8 mouse cellular contexts compared by ENCODE assay signal in genomic region chr9:44084659-44085229, GRCm38 (mm10). TPM values are rescaled to one million over a fixed set of nuclear protein-coding genes. Genes with fewer than 3 reads are reported as not detected.
DNase-seq lines count a peak whose midpoint lies in the region; ATAC-seq and TF ChIP-seq lines count a peak whose summit lies in the region.

No protein-coding gene starts in this region.

- peaks cover 18% of the 10 kb centered on the region for H3K4me1 ChIP-seq in cortical plate, adult 2 months (ENCODE audit: control insufficient read depth, insufficient read depth, low read length)

- H3K27ac ChIP-seq in cortical plate, adult 2 months (ENCODE audit: insufficient read depth, low read length): peak overlapping the region; percentile 87

- peak overlapping the region; percentile 53 for H3K4me3 ChIP-seq in cortical plate, adult 2 months (ENCODE audit: insufficient read depth, low read length)

- no peak for TF ChIP-seq CTCF in cortical plate, adult 2 months (IDR thresholded peaks at IDR 0.05; ENCODE audit: extremely low read depth, insufficient read depth, low read length)

- peak; percentile 46 for ATAC-seq in activated CD4-positive, CD25-positive, alpha-beta regulatory T cell, adult 4 months
- peak; percentile 14 for ATAC-seq in inflammation-experienced regulatory T-cells, adult 6 months
- peak; percentile 48 for ATAC-seq in megakaryocyte-erythroid progenitor cell, adult 5-6 weeks (replicated peaks; ENCODE audit: low FRiP score, low TSS enrichment, poor library complexity, severe bottlenecking)

- DNase-seq in gastrocnemius, postnatal 10 days: peak; percentile 98
- DNase-seq in left cerebral cortex, postnatal 14 days (ENCODE audit: low spot score in 2 of 2): peak; percentile 81 to 90
- DNase-seq in right cerebral cortex, postnatal 14 days: peak; percentile 91
- peak; percentile 91 to 95 for DNase-seq in urinary bladder, postnatal 36 days (ENCODE audit: low spot score in 2 of 2)

- intact Hi-C loops in left cerebral cortex, postnatal 14 days (cut with DNase I): no loop called here

- TF ChIP-seq POLR2A in cortical plate, adult 2 months (IDR thresholded peaks at IDR 0.05; ENCODE audit: extremely low read depth, insufficient read depth, low read length): peak; percentile 77

RNA-seq across cellular contexts. Expression of gene Mfrp, which starts 16.8 kb away (rescaled TPM):
- not detected for polyA plus RNA-seq in activated CD4-positive, CD25-positive, alpha-beta regulatory T cell, adult 4 months (2017; shearing (Covaris generic))
- 0.15 and 0.35 TPM in 2 replicates for polyA plus RNA-seq in cortical plate, adult 2 months (2012; rRNA removed)
- total RNA-seq in gastrocnemius, postnatal 10 days (2021): under 1 TPM in 1 of 2 experiments, not detected in 1; 0.18 TPM
- polyA plus RNA-seq in inflammation-experienced regulatory T-cells, adult 6 months (2017; shearing (Covaris generic)): not detected
- under 1 TPM; 0.46 to 0.82 TPM for total RNA-seq in left cerebral cortex, postnatal 14 days (2021)
- 0.30 TPM in 1 of 2 replicates, not detected in the other for total RNA-seq in megakaryocyte-erythroid progenitor cell, adult 5-6 weeks (2014; fragmentation: Nextera tagmentation)
- total RNA-seq in megakaryocyte-erythroid progenitor cell, adult 5-6 weeks (2017): not detected in 2 replicates

RNA-seq across cellular contexts. Expression of gene Usp2, which starts 17.9 kb away (rescaled TPM):
- polyA plus RNA-seq in activated CD4-positive, CD25-positive, alpha-beta regulatory T cell, adult 4 months (2017; shearing (Covaris generic)): 1 to 10 TPM; 1.6 to 1.7 TPM
- polyA plus RNA-seq in cortical plate, adult 2 months (2012; rRNA removed): 50.1 and 50.9 TPM in 2 replicates
- 100 to 1,000 TPM; 102 to 133 TPM for total RNA-seq in gastrocnemius, postnatal 10 days (2021)
- 1 to 10 TPM in 2 of 3 experiments, under 1 TPM in 1; 0.53 to 5.0 (median 2.2) TPM for polyA plus RNA-seq in inflammation-experienced regulatory T-cells, adult 6 months (2017; shearing (Covaris generic))
- total RNA-seq in left cerebral cortex, postnatal 14 days (2021): 10 to 100 TPM; 71.9 to 87.1 TPM
- 0.35 and 2.1 TPM in 2 replicates for total RNA-seq in megakaryocyte-erythroid progenitor cell, adult 5-6 weeks (2014; fragmentation: Nextera tagmentation)
- 0.15 and 1.8 TPM in 2 replicates for total RNA-seq in megakaryocyte-erythroid progenitor cell, adult 5-6 weeks (2017)

RNA-seq across cellular contexts. Expression of gene C1qtnf5, which starts 22.3 kb away (rescaled TPM):
- not detected for polyA plus RNA-seq in activated CD4-positive, CD25-positive, alpha-beta regulatory T cell, adult 4 months (2017; shearing (Covaris generic))
- 24.7 and 30.5 TPM in 2 replicates for polyA plus RNA-seq in cortical plate, adult 2 months (2012; rRNA removed)
- 10 to 100 TPM; 25.9 to 26.0 TPM for total RNA-seq in gastrocnemius, postnatal 10 days (2021)
- polyA plus RNA-seq in inflammation-experienced regulatory T-cells, adult 6 months (2017; shearing (Covaris generic)): not detected
- total RNA-seq in left cerebral cortex, postnatal 14 days (2021): 10 to 100 TPM; 17.1 to 19.6 TPM
- not detected in 2 replicates for total RNA-seq in megakaryocyte-erythroid progenitor cell, adult 5-6 weeks (2014; fragmentation: Nextera tagmentation)
- total RNA-seq in megakaryocyte-erythroid progenitor cell, adult 5-6 weeks (2017): not detected in 2 replicates

RNA-seq across cellular contexts. Expression of gene Gm49380, which starts 28.6 kb away (rescaled TPM):
- not detected for polyA plus RNA-seq in activated CD4-positive, CD25-positive, alpha-beta regulatory T cell, adult 4 months (2017; shearing (Covaris generic))
- polyA plus RNA-seq in cortical plate, adult 2 months (2012; rRNA removed): 0.10 and 0.19 TPM in 2 replicates
- total RNA-seq in gastrocnemius, postnatal 10 days (2021): under 1 TPM; 0.23 to 0.49 TPM
- not detected for polyA plus RNA-seq in inflammation-experienced regulatory T-cells, adult 6 months (2017; shearing (Covaris generic))
- under 1 TPM; 0.25 to 0.37 TPM for total RNA-seq in left cerebral cortex, postnatal 14 days (2021)
- total RNA-seq in megakaryocyte-erythroid progenitor cell, adult 5-6 weeks (2014; fragmentation: Nextera tagmentation): not detected in 2 replicates
- not detected in 2 replicates for total RNA-seq in megakaryocyte-erythroid progenitor cell, adult 5-6 weeks (2017)

RNA-seq across cellular contexts. Expression of gene Rnf26, which starts 28.6 kb away (rescaled TPM):
- polyA plus RNA-seq in activated CD4-positive, CD25-positive, alpha-beta regulatory T cell, adult 4 months (2017; shearing (Covaris generic)): 1 to 10 TPM; 3.2 to 7.9 TPM
- polyA plus RNA-seq in cortical plate, adult 2 months (2012; rRNA removed): 29.5 and 30.3 TPM in 2 replicates
- 10 to 100 TPM; 13.0 to 15.1 TPM for total RNA-seq in gastrocnemius, postnatal 10 days (2021)
- 1 to 10 TPM; 3.9 to 8.2 (median 6.0) TPM for polyA plus RNA-seq in inflammation-experienced regulatory T-cells, adult 6 months (2017; shearing (Covaris generic))
- 10 to 100 TPM; 28.1 to 31.9 TPM for total RNA-seq in left cerebral cortex, postnatal 14 days (2021)
- total RNA-seq in megakaryocyte-erythroid progenitor cell, adult 5-6 weeks (2014; fragmentation: Nextera tagmentation): 46.0 and 52.5 TPM in 2 replicates
- 13.5 and 20.9 TPM in 2 replicates for total RNA-seq in megakaryocyte-erythroid progenitor cell, adult 5-6 weeks (2017)

Comparison
In these comparisons a context has a peak if more than half of its experiments do, and no peak if none do; other contexts are left out.
1. Peak in every context shown above with its lines: DNase-seq, ATAC-seq, H3K4me3 ChIP-seq and H3K27ac ChIP-seq.
2. RNA of gene Usp2, which starts 17.9 kb away (total RNA-seq): 102 to 133 TPM in gastrocnemius, postnatal 10 days and 71.9 to 87.1 TPM in left cerebral cortex, postnatal 14 days; 0.15 to 2.1 TPM in megakaryocyte-erythroid progenitor cell, adult 5-6 weeks; every median in the first group is over 10 times any median in the second.
3. RNA of gene C1qtnf5, which starts 22.3 kb away (total RNA-seq): 25.9 to 26.0 TPM in gastrocnemius, postnatal 10 days and 17.1 to 19.6 TPM in left cerebral cortex, postnatal 14 days; not detected in megakaryocyte-erythroid progenitor cell, adult 5-6 weeks; every median in the first group is over 10 times any median in the second.